Comparison of ENCODE assay signal across 7 mouse cellular contexts in genomic region chr11:49168839-49169611, GRCm38 (mm10). TPM values are rescaled to one million over a fixed set of nuclear protein-coding genes. Genes with fewer than 3 reads are reported as not detected.
A peak's percentile ranks its signal among the peaks of the same experiment; 100 is the strongest.
DNase-seq lines count a peak whose midpoint lies in the region; ATAC-seq lines count a peak whose summit lies in the region.

No protein-coding gene starts in this region.

- peak overlapping the region; percentile 53; the same call in 1 of the 2 replicates for H3K9ac ChIP-seq in embryonic facial prominence, embryonic 14.5 days (ENCODE audit: low read depth, low read length)
- peak overlapping the region; percentile 48; the same call in 1 of the 2 replicates for H3K9ac ChIP-seq in intestine, embryonic 16.5 days (ENCODE audit: low read depth, low read length)
- H3K9ac ChIP-seq in stomach, embryonic 15.5 days = no peak overlapping the region

- no peak overlapping the region for H3K27ac ChIP-seq in embryonic facial prominence, embryonic 14.5 days (replicated peaks; ENCODE audit: low read depth, low read length)
- no peak overlapping the region for H3K27ac ChIP-seq in intestine, embryonic 16.5 days (ENCODE audit: low read length)
- no peak overlapping the region for H3K27ac ChIP-seq in stomach, embryonic 15.5 days

- 11% methylated on average over 26 of the region's 50 CpGs for WGBS in embryonic facial prominence, embryonic 14.5 days
- WGBS in intestine, embryonic 16.5 days = 7% methylated on average over 50 of the region's 50 CpGs
- WGBS in stomach, embryonic 15.5 days = 6% methylated on average over 50 of the region's 50 CpGs

- DNase-seq in ovary, postnatal 36 days (ENCODE audit: low spot score) = peak; percentile 13
- DNase-seq in ovary, postnatal 14 days (ENCODE audit: low spot score) = no peak
- peak; percentile 5 for DNase-seq in embryonic facial prominence, embryonic 14.5 days (ENCODE audit: low spot score)

- peaks cover 20% of the 10 kb centered on the region for H3K27me3 ChIP-seq in embryonic facial prominence, embryonic 14.5 days (replicated peaks; ENCODE audit: control insufficient read depth, insufficient read depth, low read length)
- peaks cover 9% of the 10 kb centered on the region for H3K27me3 ChIP-seq in intestine, embryonic 16.5 days (replicated peaks; ENCODE audit: control insufficient read depth, insufficient read depth, low read length)
- peaks cover 13% of the 10 kb centered on the region for H3K27me3 ChIP-seq in stomach, embryonic 15.5 days (replicated peaks)

- no peaks in the 10 kb centered on the region for H3K4me1 ChIP-seq in embryonic facial prominence, embryonic 14.5 days (ENCODE audit: control insufficient read depth, insufficient read depth, low read length)
- H3K4me1 ChIP-seq in intestine, embryonic 16.5 days (ENCODE audit: control insufficient read depth, insufficient read depth, low read length) = peaks cover 6% of the 10 kb centered on the region
- H3K4me1 ChIP-seq in stomach, embryonic 15.5 days = peaks cover 8% of the 10 kb centered on the region

- peak overlapping the region; percentile 74 for H3K4me2 ChIP-seq in embryonic facial prominence, embryonic 14.5 days (ENCODE audit: low read depth, low read length)
- H3K4me2 ChIP-seq in intestine, embryonic 16.5 days (ENCODE audit: low read depth, low read length) = peak overlapping the region; percentile 83
- peak overlapping the region; percentile 82 for H3K4me2 ChIP-seq in stomach, embryonic 15.5 days

- no peak; the same call in 1 of the 2 replicates for ATAC-seq in embryonic facial prominence, embryonic 14.5 days (ENCODE audit: low read depth)
- peak; percentile 71 for ATAC-seq in intestine, embryonic 16.5 days
- ATAC-seq in megakaryocyte, adult 5-6 weeks (ENCODE audit: poor library complexity, severe bottlenecking) = peak; percentile 25; the same call in 1 of the 2 replicates
- ATAC-seq in stomach, embryonic 15.5 days (ENCODE audit: insufficient read depth, low FRiP score, low read depth) = peak; percentile 53; the same call in 1 of the 2 replicates
- no peak for ATAC-seq in cerebellum, adult (ENCODE audit: insufficient number of reproducible peaks, low FRiP score, low TSS enrichment)

- no peaks in the 10 kb centered on the region for H3K36me3 ChIP-seq in embryonic facial prominence, embryonic 14.5 days (ENCODE audit: control insufficient read depth, insufficient read depth, low read length)
- no peaks in the 10 kb centered on the region for H3K36me3 ChIP-seq in intestine, embryonic 16.5 days (ENCODE audit: control insufficient read depth, insufficient read depth, low read length)
- H3K36me3 ChIP-seq in stomach, embryonic 15.5 days = no peaks in the 10 kb centered on the region

- H3K4me3 ChIP-seq in embryonic facial prominence, embryonic 14.5 days (ENCODE audit: low read depth, low read length) = peak overlapping the region; percentile 36
- peak overlapping the region; percentile 42 for H3K4me3 ChIP-seq in intestine, embryonic 16.5 days (ENCODE audit: low read length)
- peak overlapping the region; percentile 35 for H3K4me3 ChIP-seq in stomach, embryonic 15.5 days (replicated peaks)

- H3K9me3 ChIP-seq in embryonic facial prominence, embryonic 14.5 days (ENCODE audit: control insufficient read depth, low read length) = 0 out of 2 replicates have a peak, but pooled peaks cover 10% of the 10 kb centered on the region
- H3K9me3 ChIP-seq in intestine, embryonic 16.5 days (ENCODE audit: control insufficient read depth, low read length) = peaks cover 5% of the 10 kb centered on the region; the same call in 1 of the 2 replicates
- no peaks in the 10 kb centered on the region for H3K9me3 ChIP-seq in stomach, embryonic 15.5 days

RNA-seq across cellular contexts. Expression of gene Olfr1394, which starts 14.8 kb away (rescaled TPM):
- polyA plus RNA-seq in embryonic facial prominence, embryonic 14.5 days (2014; fragmentation: Nextera tagmentation; extraction: Ambion mirVana) = not detected in 2 replicates
- polyA plus RNA-seq in intestine, embryonic 16.5 days (2015; fragmentation: Nextera tagmentation; extraction: Ambion mirVana) = not detected in 2 replicates
- not detected in 2 replicates for total RNA-seq in megakaryocyte, adult 5-6 weeks (2015)
- total RNA-seq in megakaryocyte, adult 5-6 weeks (2017) = not detected in 2 replicates
- polyA plus RNA-seq in stomach, embryonic 15.5 days (2015; fragmentation: Nextera tagmentation; extraction: Ambion mirVana) = not detected in 2 replicates

RNA-seq across cellular contexts. Expression of gene Btnl9, which starts 17.9 kb away (rescaled TPM):
- 1.5 and 2.3 TPM in 2 replicates for polyA plus RNA-seq in embryonic facial prominence, embryonic 14.5 days (2014; fragmentation: Nextera tagmentation; extraction: Ambion mirVana)
- polyA plus RNA-seq in intestine, embryonic 16.5 days (2015; fragmentation: Nextera tagmentation; extraction: Ambion mirVana) = 1.6 TPM in 2 replicates
- 1.6 and 1.7 TPM in 2 replicates for total RNA-seq in megakaryocyte, adult 5-6 weeks (2015)
- total RNA-seq in megakaryocyte, adult 5-6 weeks (2017) = 2.3 and 4.2 TPM in 2 replicates
- 1.7 and 2.5 TPM in 2 replicates for polyA plus RNA-seq in stomach, embryonic 15.5 days (2015; fragmentation: Nextera tagmentation; extraction: Ambion mirVana)

RNA-seq across cellular contexts. Expression of gene Olfr1395, which starts 27.0 kb away (rescaled TPM):
- polyA plus RNA-seq in embryonic facial prominence, embryonic 14.5 days (2014; fragmentation: Nextera tagmentation; extraction: Ambion mirVana) = 0.10 and 0.35 TPM in 2 replicates
- not detected in 2 replicates for polyA plus RNA-seq in intestine, embryonic 16.5 days (2015; fragmentation: Nextera tagmentation; extraction: Ambion mirVana)
- total RNA-seq in megakaryocyte, adult 5-6 weeks (2015) = not detected in 2 replicates
- not detected in 2 replicates for total RNA-seq in megakaryocyte, adult 5-6 weeks (2017)
- not detected in 2 replicates for polyA plus RNA-seq in stomach, embryonic 15.5 days (2015; fragmentation: Nextera tagmentation; extraction: Ambion mirVana)

RNA-seq across cellular contexts. Expression of gene Zfp62, which starts 34.1 kb away (rescaled TPM):
- 40.4 and 42.0 TPM in 2 replicates for polyA plus RNA-seq in embryonic facial prominence, embryonic 14.5 days (2014; fragmentation: Nextera tagmentation; extraction: Ambion mirVana)
- 20.7 and 23.1 TPM in 2 replicates for polyA plus RNA-seq in intestine, embryonic 16.5 days (2015; fragmentation: Nextera tagmentation; extraction: Ambion mirVana)
- total RNA-seq in megakaryocyte, adult 5-6 weeks (2015) = 46.3 and 59.7 TPM in 2 replicates
- total RNA-seq in megakaryocyte, adult 5-6 weeks (2017) = 59.0 and 80.3 TPM in 2 replicates
- 31.0 and 34.2 TPM in 2 replicates for polyA plus RNA-seq in stomach, embryonic 15.5 days (2015; fragmentation: Nextera tagmentation; extraction: Ambion mirVana)

RNA-seq across cellular contexts. Expression of gene Olfr1396, which starts 54.4 kb away (rescaled TPM):
- 0.08 and 0.46 TPM in 2 replicates for polyA plus RNA-seq in embryonic facial prominence, embryonic 14.5 days (2014; fragmentation: Nextera tagmentation; extraction: Ambion mirVana)
- polyA plus RNA-seq in intestine, embryonic 16.5 days (2015; fragmentation: Nextera tagmentation; extraction: Ambion mirVana) = not detected in 2 replicates
- total RNA-seq in megakaryocyte, adult 5-6 weeks (2015) = not detected in 2 replicates
- not detected in 2 replicates for total RNA-seq in megakaryocyte, adult 5-6 weeks (2017)
- 0.14 TPM in 1 of 2 replicates, not detected in the other for polyA plus RNA-seq in stomach, embryonic 15.5 days (2015; fragmentation: Nextera tagmentation; extraction: Ambion mirVana)

Comparison
In these comparisons a context has a peak if more than half of its experiments do, and no peak if none do; other contexts are left out.
1. ATAC-seq: peak in intestine, embryonic 16.5 days (single experiment), megakaryocyte, adult 5-6 weeks (single experiment) and stomach, embryonic 15.5 days (single experiment); none in embryonic facial prominence, embryonic 14.5 days (single experiment) and cerebellum, adult (single experiment).
2. Peak in every context shown above with its lines, with median percentiles within 50 percentile points of each other: H3K4me2 ChIP-seq and H3K4me3 ChIP-seq.